Mouse (Mus musculus) kidney, postnatal 0 days (tissue): ENCODE measurements around the gene Gm7030. TPM values are rescaled to one million over a fixed set of nuclear protein-coding genes. Genes with fewer than 3 reads are reported as not detected.
A peak's percentile ranks its signal among the peaks of the same experiment; 100 is the strongest.
"Not testable (repeated sequence)": the region's sequence is repeated elsewhere in the genome, so short reads cannot be mapped to it uniquely, and the experiment has no call there.

Experiments
- ATAC-seq: fragments of 200-750 bp; cut with Nextera tagmentation; replicated peaks from 2 replicates; pipeline ENCODE4 v1.8.0; 2017; ENCODE audit warnings: low read depth, moderate number of reproducible peaks, moderate TSS enrichment, moderate library complexity; ENCODE audit not compliant: low FRiP score
- DNase-seq: peaks from one replicate; pipeline ENCODE4 v3.0.0-alpha.2; 2016; ENCODE audit warnings: low spot score
- H3K27ac ChIP-seq: fragments of 300-500 bp; sonication (generic); 2 replicates; pipeline ENCODE4 v1.5.1; 2014; ENCODE audit warnings: mild to moderate bottlenecking
- H3K27me3 ChIP-seq: fragments of 300-500 bp; sonication (generic); 2 replicates; pipeline ENCODE4 v1.6.1; 2014; ENCODE audit warnings: low read length, mixed read lengths; ENCODE audit not compliant: insufficient read depth
- H3K36me3 ChIP-seq: fragments of 300-500 bp; sonication (generic); 2 replicates; pipeline ENCODE4 v1.6.1; 2014; ENCODE audit warnings: low read length, mixed read lengths; ENCODE audit not compliant: insufficient read depth
- H3K4me1 ChIP-seq: fragments of 300-500 bp; sonication (generic); replicated peaks from 2 replicates; pipeline ENCODE4 v1.6.1; 2014; ENCODE audit warnings: antibody characterized with exemption, low read length, mixed read lengths; ENCODE audit not compliant: insufficient read depth
- H3K4me2 ChIP-seq: fragments of 300-500 bp; sonication (generic); 2 replicates; pipeline ENCODE4 v1.6.1; 2014; ENCODE audit warnings: mild to moderate bottlenecking, low read length, moderate library complexity, mixed read lengths
- H3K4me3 ChIP-seq: fragments of 300-500 bp; sonication (generic); replicated peaks from 2 replicates; pipeline ENCODE4 v1.5.1; 2014; ENCODE audit warnings: low read depth, low read length
- H3K9ac ChIP-seq: fragments of 300-500 bp; sonication (generic); 2 replicates; pipeline ENCODE4 v1.6.1; 2014; ENCODE audit warnings: low read depth, low read length
- H3K9me3 ChIP-seq: fragments of 300-500 bp; sonication (generic); replicated peaks from 2 replicates; pipeline ENCODE4 v1.6.1; 2016; ENCODE audit warnings: low read length, inconsistent platforms, mixed read lengths
- CTCF ChIP-seq: IDR thresholded peaks from 2 replicates; pipeline ENCODE4 v1.5.1; 2016; ENCODE audit warnings: antibody characterized with exemption, low read depth, mild to moderate bottlenecking, moderate library complexity
- WGBS: fragments of 180-500 bp; shearing (Covaris S2); extraction: QIAGEN DNeasy Blood & Tissue Kit; methylation state at CpG from one replicate; pipeline ENCODE4 v1.1.7; 2014; 5-methylcytosine and 5-hydroxymethylcytosine counted together
- polyA plus RNA-seq: library from polyadenylated mRNA; unstranded; fragments of >200 nt; fragmentation: Nextera tagmentation; extraction: Ambion mirVana; gene quantifications from 2 replicates; pipeline ENCODE4 v1.2.1, GENCODE M21; 2015

Gene Gm7030
- polyA plus RNA-seq, 1 experiment from 2014 or later = not detected

GRCm38 (mm10) chr17:36168039-36168652 is 38.9 kb upstream of the Gm7030 start, which contains the start of gene Gm8909:
Gene Gm8909 (minus strand): TSS chr17:36168537.
- WGBS = 2% methylated on average over 63 of the region's 63 CpGs
- Histone ChIP-seq H3K4me3 (peak within 1 kb of the TSS; percentile 45), H3K36me3 (no peaks in the 10 kb centered on the region), H3K27me3 (peaks cover 31% of the 10 kb centered on the region), H3K27ac (no peak within 1 kb of the TSS), H3K4me1 (peaks cover 9% of the 10 kb centered on the region; the same call in 1 of the 2 replicates), H3K4me2 (peak within 1 kb of the TSS; percentile 70), H3K9ac (no peak within 1 kb of the TSS), H3K9me3 (no peaks in the 10 kb centered on the region)
- DNase-seq (no peak), ATAC-seq (no peak)
- TF ChIP-seq CTCF = no peak

GRCm38 (mm10) chr17:36167306-36168038 is 38.2 kb upstream of the Gm7030 start:
- no peak overlapping the region for H3K9ac ChIP-seq
- peaks cover 33% of the 10 kb centered on the region for H3K27me3 ChIP-seq
- H3K27ac ChIP-seq = no peak overlapping the region
- 2% methylated on average over 50 of the region's 51 CpGs for WGBS
- DNase-seq (no peak), ATAC-seq (no peak)
- H3K36me3 ChIP-seq = no peaks in the 10 kb centered on the region
- TF ChIP-seq CTCF = no peak
- peak overlapping the region; percentile 70 for H3K4me2 ChIP-seq
- peak overlapping the region; percentile 45 for H3K4me3 ChIP-seq
- H3K9me3 ChIP-seq = no peaks in the 10 kb centered on the region
- H3K4me1 ChIP-seq = peaks cover 9% of the 10 kb centered on the region; the same call in 1 of the 2 replicates

- H3K9ac ChIP-seq, H3K4me1 ChIP-seq, ATAC-seq, H3K9me3 ChIP-seq, DNase-seq, H3K36me3 ChIP-seq, H3K4me3 ChIP-seq, H3K27ac ChIP-seq, H3K4me2 ChIP-seq: not testable (repeated sequence)
- 20% methylated on average over 2 of the region's 2 CpGs for WGBS
- peaks cover 38% of the 10 kb centered on the region for H3K27me3 ChIP-seq
These were observed 37.7 kb upstream of the Gm7030 start for GRCm38 (mm10) chr17:36166901-36167300.

- H3K9me3 ChIP-seq = no peaks in the 10 kb centered on the region
- DNase-seq = no peak
- no peak overlapping the region for H3K27ac ChIP-seq
- peak; percentile 36; the same call in 1 of the 2 replicates for ATAC-seq
- H3K27me3 ChIP-seq = peaks cover 39% of the 10 kb centered on the region
- H3K36me3 ChIP-seq = no peaks in the 10 kb centered on the region
- H3K9ac ChIP-seq = no peak overlapping the region
- TF ChIP-seq CTCF = no peak
- peak overlapping the region; percentile 16; the same call in 1 of the 2 replicates for H3K4me3 ChIP-seq
- H3K4me2 ChIP-seq = peak overlapping the region; percentile 38
- 1% methylated on average over 54 of the region's 56 CpGs for WGBS
- no peaks in the 10 kb centered on the region for H3K4me1 ChIP-seq
These were observed 32.2 kb upstream of the Gm7030 start for GRCm38 (mm10) chr17:36161129-36162051.

GRCm38 (mm10) chr17:36158264-36158663 is 29.0 kb upstream of the Gm7030 start:
- H3K4me1 ChIP-seq, H3K9me3 ChIP-seq, H3K4me3 ChIP-seq, H3K36me3 ChIP-seq, ATAC-seq, DNase-seq, H3K9ac ChIP-seq, H3K27ac ChIP-seq: not testable (repeated sequence)
- WGBS = 9% methylated on average over 11 of the region's 11 CpGs
- H3K27me3 ChIP-seq = peaks cover 42% of the 10 kb centered on the region
- peak overlapping the region; percentile 50; the same call in 1 of the 2 replicates for H3K4me2 ChIP-seq

GRCm38 (mm10) chr17:36157782-36158181 is 28.6 kb upstream of the Gm7030 start:
- Histone ChIP-seq H3K4me3 (0 out of 2 replicates have a peak overlapping the region, but pooled peaks have one; percentile 11), H3K4me2 (peak overlapping the region; percentile 50), H3K27me3 (peaks cover 42% of the 10 kb centered on the region)
- not testable (repeated sequence) for H3K36me3 ChIP-seq, H3K9me3 ChIP-seq, H3K9ac ChIP-seq, ATAC-seq, DNase-seq, H3K4me1 ChIP-seq, H3K27ac ChIP-seq
- WGBS = under 1% methylated on average over 36 of the region's 36 CpGs
